Mouse (Mus musculus) CH12.LX (cell line): Measurements from ENCODE around the gene Gapdhs.

ENCODE experiments used
- MAX ChIP-seq: IDR thresholded peaks from 2 replicates; pipeline ENCODE4 v1.6.1; 2011; ENCODE audit warnings: low read length, improper control_type of control experiment
- USF1 ChIP-seq: IDR thresholded peaks from 2 replicates; pipeline ENCODE4 v1.6.1; 2014; ENCODE audit warnings: low read depth, mild to moderate bottlenecking, inconsistent platforms, low read length, improper control_type of control experiment

GRCm38 (mm10) chr7:30761769-30762352 lies 18.4 kb upstream of the Gapdhs start:
- no peak for TF ChIP-seq USF1
- TF ChIP-seq MAX: no peak
